Mouse (Mus musculus): ENCODE measurements around the gene Psmc1.

DNA sequence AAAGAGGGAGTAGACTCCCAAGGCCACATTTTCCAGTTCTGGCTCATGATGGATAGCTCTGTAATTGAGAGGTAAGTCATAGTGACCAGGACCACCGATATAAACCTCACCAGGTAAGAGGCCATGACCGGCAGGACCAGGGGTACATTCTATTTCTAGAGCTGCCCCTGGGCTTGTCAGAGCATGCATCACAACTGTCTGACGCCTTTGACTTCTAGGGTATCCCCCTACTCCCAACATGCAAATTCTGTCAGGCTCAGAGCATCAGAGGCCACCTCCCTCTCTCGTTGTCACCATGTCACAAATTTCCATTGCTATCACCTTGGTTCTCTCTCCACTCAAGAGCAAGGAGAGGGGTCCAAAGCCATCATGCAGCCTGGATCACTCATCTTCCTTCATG is 19.2 kb upstream of the Psmc1 start:
- TF ChIP-seq CTCF (IDR thresholded peaks at IDR 0.05; ENCODE audit: low read depth, low read length) (no peak), EP300 (IDR thresholded peaks at IDR 0.05; ENCODE audit: insufficient read depth, low read depth, low read length) (no peak), POLR2A (IDR thresholded peaks at IDR 0.05; ENCODE audit: insufficient read depth, low read length) (no peak)
